Mouse (Mus musculus) embryonic facial prominence, embryonic 14.5 days (tissue): ENCODE results near the gene Smu1. TPM values are rescaled to one million over a fixed set of nuclear protein-coding genes. Genes with fewer than 3 reads are reported as not detected.

Source experiments
- ATAC-seq: fragments of 200-750 bp; cut with Nextera tagmentation; 2 replicates; pipeline ENCODE4 v1.8.0; 2017; ENCODE audit warnings: low read depth, moderate number of reproducible peaks, moderate TSS enrichment
- DNase-seq: peaks from one replicate; pipeline ENCODE4 v3.0.0-alpha.2; 2015; ENCODE audit warnings: low spot score
- H3K27ac ChIP-seq: fragments of 300-500 bp; sonication (generic); replicated peaks from 2 replicates; pipeline ENCODE4 v1.5.1; 2014; ENCODE audit warnings: low read depth, mild to moderate bottlenecking, low read length, moderate library complexity
- H3K27me3 ChIP-seq: fragments of 300-500 bp; sonication (generic); replicated peaks from 2 replicates; pipeline ENCODE4 v1.6.1; 2014; ENCODE audit warnings: low read length; ENCODE audit not compliant: control insufficient read depth, insufficient read depth
- H3K36me3 ChIP-seq: fragments of 300-500 bp; sonication (generic); 2 replicates; pipeline ENCODE4 v1.6.1; 2014; ENCODE audit warnings: low read length, mixed read lengths; ENCODE audit not compliant: control insufficient read depth, insufficient read depth
- H3K4me1 ChIP-seq: fragments of 300-500 bp; sonication (generic); 2 replicates; pipeline ENCODE4 v1.6.1; 2014; ENCODE audit warnings: antibody characterized with exemption, low read length; ENCODE audit not compliant: control insufficient read depth, insufficient read depth
- H3K4me2 ChIP-seq: fragments of 300-500 bp; sonication (generic); 2 replicates; pipeline ENCODE4 v1.6.1; 2014; ENCODE audit warnings: low read depth, mild to moderate bottlenecking, low read length, moderate library complexity, mixed read lengths
- H3K4me3 ChIP-seq: fragments of 300-500 bp; sonication (generic); 2 replicates; pipeline ENCODE4 v1.5.1; 2014; ENCODE audit warnings: low read depth, mild to moderate bottlenecking, low read length
- H3K9ac ChIP-seq: fragments of 300-500 bp; sonication (generic); 2 replicates; pipeline ENCODE4 v1.6.1; 2014; ENCODE audit warnings: low read depth, mild to moderate bottlenecking, low read length, moderate library complexity, mixed read lengths
- H3K9me3 ChIP-seq: fragments of 300-500 bp; sonication (generic); 2 replicates; pipeline ENCODE4 v1.6.1; 2016; ENCODE audit warnings: low read length; ENCODE audit not compliant: control insufficient read depth
- WGBS: fragments of 180-500 bp; shearing (Covaris S2); extraction: QIAGEN DNeasy Blood & Tissue Kit; methylation state at CpG from one replicate; pipeline ENCODE4 v1.1.7; 2014; 5-methylcytosine and 5-hydroxymethylcytosine counted together
- polyA plus RNA-seq: library from polyadenylated mRNA; unstranded; fragments of >200 nt; fragmentation: Nextera tagmentation; extraction: Ambion mirVana; gene quantifications from 2 replicates; pipeline ENCODE4 v1.2.1, GENCODE M21; 2014

Gene Smu1
- polyA plus RNA-seq, 1 experiment from 2014 or later: 126 TPM

DNA sequence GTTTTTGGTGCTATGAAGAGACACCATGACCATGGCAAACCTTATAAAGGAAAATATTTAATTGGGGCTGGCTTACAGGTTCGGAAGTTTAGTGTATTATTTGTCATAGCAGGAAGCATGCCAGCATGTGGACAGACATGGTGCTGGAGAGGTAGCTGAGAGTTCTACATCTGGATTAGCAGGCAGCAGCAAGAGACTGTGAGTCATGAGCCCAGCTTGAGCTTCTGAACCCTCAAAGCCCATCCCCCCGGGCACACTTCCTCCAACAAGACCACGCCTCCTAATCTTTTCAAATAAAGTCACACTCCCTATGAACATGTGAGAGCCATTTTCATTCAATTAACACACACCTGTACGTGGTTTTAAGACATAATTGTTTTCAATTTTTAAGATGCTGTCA, 18.7 kb upstream of the Smu1 start:
- DNase-seq: no peak
- H3K4me3 ChIP-seq: no peak overlapping the region
- H3K4me2 ChIP-seq: no peak overlapping the region
- H3K27ac ChIP-seq: no peak overlapping the region
- H3K9ac ChIP-seq: no peak overlapping the region
- H3K9me3 ChIP-seq: no peaks in the 10 kb centered on the region
- ATAC-seq: no peak
- H3K36me3 ChIP-seq: no peaks in the 10 kb centered on the region
- H3K4me1 ChIP-seq: peaks cover 22% of the 10 kb centered on the region
- H3K27me3 ChIP-seq: no peaks in the 10 kb centered on the region
- 61% methylated on average over 4 of the region's 4 CpGs for WGBS

DNA sequence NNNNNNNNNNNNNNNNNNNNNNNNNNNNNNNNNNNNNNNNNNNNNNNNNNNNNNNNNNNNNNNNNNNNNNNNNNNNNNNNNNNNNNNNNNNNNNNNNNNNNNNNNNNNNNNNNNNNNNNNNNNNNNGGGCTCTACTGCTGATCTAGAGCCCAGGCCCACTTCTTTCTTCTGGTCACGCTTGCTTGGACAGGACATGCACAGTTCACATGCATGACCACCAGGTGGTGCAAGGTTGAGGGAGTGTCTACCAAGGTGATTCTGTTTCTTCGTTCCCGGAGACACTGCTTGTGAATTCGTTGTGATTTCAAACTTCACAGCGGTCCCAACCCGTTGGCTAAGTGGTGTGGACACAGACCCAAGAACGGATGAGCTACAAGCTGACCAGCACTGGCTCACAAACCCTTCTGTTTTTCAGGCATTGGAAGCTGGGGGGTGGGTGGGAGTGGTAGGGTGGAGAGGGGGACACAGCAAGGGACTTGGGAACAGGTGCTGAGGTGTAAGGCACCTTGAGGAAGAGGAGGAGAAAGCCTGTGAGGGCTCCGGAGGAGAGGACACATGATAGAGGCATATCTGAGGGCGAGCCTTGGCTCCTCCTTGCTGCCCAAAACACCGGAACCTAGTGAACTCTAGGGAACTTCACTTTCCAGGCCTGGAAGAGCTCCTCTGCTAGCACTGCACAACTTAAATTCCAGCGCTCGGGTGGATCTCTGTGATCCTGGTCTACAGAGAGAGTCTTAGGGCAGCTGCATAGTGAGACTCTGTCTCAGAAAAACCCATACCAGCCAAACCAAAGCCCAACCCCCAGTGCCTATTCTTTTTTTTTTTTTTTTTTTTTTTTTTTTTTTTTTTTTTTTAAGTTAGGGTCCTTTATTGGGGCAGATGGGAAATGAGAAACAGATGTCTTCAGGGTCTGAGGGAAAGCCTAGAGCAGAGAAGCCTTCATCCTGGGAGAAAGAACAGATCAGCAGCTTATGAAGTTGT, 16.8 kb upstream of the Smu1 start:
- Histone ChIP-seq H3K27ac (peak overlapping the region; percentile 81), H3K9ac (0 out of 2 replicates have a peak overlapping the region, but pooled peaks have one; percentile 39), H3K4me2 (peak overlapping the region; percentile 46), H3K4me3 (peak overlapping the region; percentile 17; the same call in 1 of the 2 replicates), H3K4me1 (peaks cover 19% of the 10 kb centered on the region), H3K9me3 (no peaks in the 10 kb centered on the region), H3K36me3 (no peaks in the 10 kb centered on the region), H3K27me3 (no peaks in the 10 kb centered on the region)
- 5% methylated on average over 12 of the region's 12 CpGs for WGBS
- ATAC-seq (peak; percentile 60), DNase-seq (peak; percentile 86)

DNA sequence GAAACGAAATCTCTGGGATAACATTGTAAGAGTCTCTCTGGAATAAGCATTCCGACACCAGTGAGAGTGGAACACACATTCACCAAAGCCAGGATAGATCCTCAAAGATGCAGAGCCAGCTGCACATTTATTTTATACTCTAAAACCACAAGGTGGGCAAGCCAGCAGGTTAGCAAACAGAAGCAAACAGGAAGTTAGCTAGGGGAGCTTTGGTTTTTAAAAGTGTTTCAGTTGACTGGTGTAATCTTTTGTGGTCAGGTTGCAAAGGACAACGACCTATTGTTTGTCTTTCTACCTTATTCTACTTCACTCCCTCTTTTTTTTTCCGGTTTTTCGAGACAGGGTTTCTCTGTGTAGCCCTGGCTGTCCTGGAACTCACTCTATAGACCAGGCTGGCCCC, 2.2 kb upstream of the Smu1 start:
- H3K36me3 ChIP-seq: peaks cover 13% of the 10 kb centered on the region
- 0 out of 2 replicates have a peak, but pooled peaks cover 3% of the 10 kb centered on the region for H3K4me1 ChIP-seq
- DNase-seq (no peak), ATAC-seq (no peak)
- no peak overlapping the region for H3K4me2 ChIP-seq
- H3K27ac ChIP-seq: no peak overlapping the region
- no peaks in the 10 kb centered on the region; the same call in 1 of the 2 replicates for H3K27me3 ChIP-seq
- H3K9ac ChIP-seq: no peak overlapping the region
- WGBS: 54% methylated on average over 5 of the region's 5 CpGs
- H3K9me3 ChIP-seq: no peaks in the 10 kb centered on the region
- no peak overlapping the region for H3K4me3 ChIP-seq

DNA sequence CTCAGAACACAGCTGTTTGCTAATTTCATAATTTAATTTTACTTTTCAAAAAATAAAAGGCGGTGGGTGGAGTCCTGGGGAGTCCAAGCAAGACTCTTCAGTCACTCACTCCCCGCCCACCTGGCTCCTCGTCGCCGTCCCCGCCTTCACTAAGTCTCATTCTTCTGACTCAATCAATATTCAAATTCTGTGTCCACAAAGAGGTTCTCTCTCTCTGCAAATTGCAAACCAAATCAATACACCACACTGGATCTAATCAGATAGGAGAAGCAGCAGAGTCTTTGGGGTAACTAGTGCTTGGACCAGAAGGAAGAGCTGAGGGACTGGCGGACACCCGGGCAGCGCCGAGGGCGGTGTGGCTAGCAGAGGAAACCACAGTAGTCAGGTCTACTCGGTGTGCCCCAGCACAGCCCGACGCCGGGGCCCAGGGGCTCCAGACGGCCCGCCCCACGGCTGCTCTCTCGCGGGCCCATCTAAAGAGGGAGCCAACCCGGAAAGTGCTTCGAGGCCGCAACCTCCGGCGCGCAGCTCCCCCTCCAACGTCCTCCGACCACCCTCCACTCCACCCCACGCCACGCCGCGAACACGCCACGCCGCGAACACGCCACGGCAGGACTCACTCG, 455 bp downstream of the Smu1 start:
- peak; percentile 84 for ATAC-seq
- WGBS: under 1% methylated on average over 25 of the region's 39 CpGs
- peak overlapping the region; percentile 77 for H3K4me2 ChIP-seq

DNA sequence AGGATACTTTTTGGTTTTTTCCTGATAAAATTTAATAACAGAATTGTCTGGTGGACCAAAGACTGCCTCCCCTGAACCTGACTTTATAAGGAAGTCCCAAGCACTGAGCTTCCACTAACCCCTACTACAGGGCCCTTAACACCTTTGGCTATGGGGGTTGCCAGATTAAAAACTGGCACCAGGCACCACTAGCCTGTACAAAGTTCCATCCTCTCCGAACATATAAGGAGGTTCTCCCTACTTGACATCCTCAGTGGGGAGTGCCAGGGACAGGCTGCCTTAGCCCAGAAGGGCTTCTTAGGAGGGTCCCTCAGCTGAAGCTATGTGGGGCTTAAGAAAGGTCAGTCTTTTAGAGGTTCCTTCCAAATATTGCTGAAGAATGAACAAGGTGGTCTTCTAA, 22.4 kb downstream of the Smu1 start:
- H3K36me3 ChIP-seq: peaks cover 85% of the 10 kb centered on the region
- H3K27me3 ChIP-seq: no peaks in the 10 kb centered on the region
- DNase-seq (no peak), ATAC-seq (no peak)
- H3K4me3 ChIP-seq: no peak overlapping the region
- H3K9ac ChIP-seq: no peak overlapping the region
- no peaks in the 10 kb centered on the region for H3K4me1 ChIP-seq
- no peaks in the 10 kb centered on the region for H3K9me3 ChIP-seq
- no peak overlapping the region for H3K27ac ChIP-seq
- 65% methylated on average over 1 of the region's 1 CpGs for WGBS
- H3K4me2 ChIP-seq: no peak overlapping the region

More for the DNA sequence above, 455 bp downstream of the Smu1 start:
- H3K36me3 ChIP-seq: peaks cover 38% of the 10 kb centered on the region
- H3K9ac ChIP-seq: peak overlapping the region; percentile 97
- no peak for DNase-seq
- no peaks in the 10 kb centered on the region; the same call in 1 of the 2 replicates for H3K27me3 ChIP-seq
- no peaks in the 10 kb centered on the region for H3K9me3 ChIP-seq
- H3K27ac ChIP-seq: no peak overlapping the region; the same call in 1 of the 2 replicates
- H3K4me3 ChIP-seq: peak overlapping the region; percentile 97
- H3K4me1 ChIP-seq: 0 out of 2 replicates have a peak, but pooled peaks cover 3% of the 10 kb centered on the region

DNA sequence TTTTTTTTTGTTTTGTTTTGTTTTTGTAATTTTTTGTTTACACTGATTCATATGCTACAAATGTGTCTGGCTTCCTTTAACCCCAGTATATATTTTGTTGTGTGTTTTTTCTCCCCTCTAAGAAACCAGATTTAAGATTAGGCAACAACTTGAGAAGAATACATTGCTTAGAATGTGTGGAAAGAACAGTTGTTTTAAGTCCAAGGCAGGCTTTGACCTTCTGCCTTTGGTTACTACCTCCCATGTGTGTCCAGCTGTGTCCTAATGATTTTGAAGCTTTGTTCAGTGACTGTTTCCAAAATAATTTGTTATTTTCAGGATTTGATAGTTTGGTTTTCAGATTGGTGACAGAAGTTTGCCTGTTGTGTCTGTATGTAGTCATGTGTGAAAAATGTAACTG, 26.5 kb downstream of the Smu1 start:
- ATAC-seq (no peak), DNase-seq (no peak)
- Histone ChIP-seq H3K9me3 (no peaks in the 10 kb centered on the region), H3K4me1 (no peaks in the 10 kb centered on the region), H3K9ac (no peak overlapping the region), H3K4me2 (no peak overlapping the region), H3K27ac (no peak overlapping the region), H3K27me3 (no peaks in the 10 kb centered on the region), H3K4me3 (no peak overlapping the region), H3K36me3 (peaks cover 92% of the 10 kb centered on the region)

DNA sequence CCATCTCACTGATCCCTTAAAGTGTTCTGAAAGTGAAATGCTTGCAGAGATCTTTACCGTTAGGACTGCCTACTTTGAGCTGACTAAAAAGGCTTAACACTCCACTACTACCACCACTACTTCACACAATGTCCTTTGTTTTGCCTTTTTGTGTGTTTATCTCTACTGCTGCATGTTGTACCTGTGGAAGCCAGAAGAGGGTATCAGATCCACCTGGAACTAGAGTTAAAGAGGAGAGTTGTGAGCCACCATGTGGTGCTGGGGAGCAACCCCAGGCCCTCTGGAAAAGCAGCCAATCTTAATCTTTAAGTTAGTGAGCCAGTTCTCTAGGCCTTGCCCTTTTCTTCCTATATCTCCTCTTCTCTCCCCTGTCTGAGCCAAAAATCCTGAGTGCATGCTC, 30.5 kb downstream of the Smu1 start:
- H3K4me3 ChIP-seq: no peak overlapping the region
- H3K27ac ChIP-seq: no peak overlapping the region
- ATAC-seq: no peak
- DNase-seq: no peak
- H3K9ac ChIP-seq: no peak overlapping the region
- peaks cover 18% of the 10 kb centered on the region for H3K4me1 ChIP-seq
- peaks cover 87% of the 10 kb centered on the region for H3K36me3 ChIP-seq
- no peak overlapping the region for H3K4me2 ChIP-seq
- H3K9me3 ChIP-seq: no peaks in the 10 kb centered on the region
- no peaks in the 10 kb centered on the region for H3K27me3 ChIP-seq
- 88% methylated on average over 1 of the region's 1 CpGs for WGBS

DNA sequence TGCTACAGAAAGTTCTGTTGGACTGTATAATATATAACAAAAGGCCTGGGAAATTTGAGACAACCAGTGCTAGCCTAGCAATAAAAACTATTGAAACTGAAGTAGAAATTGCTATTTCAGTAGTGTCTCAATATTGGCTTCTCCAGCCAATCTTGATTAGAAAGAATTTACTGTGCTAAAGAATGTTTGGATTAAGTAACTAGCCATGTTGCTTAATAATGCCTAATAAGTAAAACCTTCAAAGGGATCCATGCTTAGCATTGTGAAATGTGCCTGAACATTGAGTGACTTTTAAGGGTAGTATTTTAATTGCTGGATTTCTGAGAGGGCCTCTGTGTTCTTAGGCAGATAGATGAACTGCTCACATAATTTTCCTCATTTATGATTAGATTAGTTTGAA, 32.2 kb downstream of the Smu1 start:
- Histone ChIP-seq H3K4me1 (peaks cover 31% of the 10 kb centered on the region), H3K4me2 (0 out of 2 replicates have a peak overlapping the region, but pooled peaks have one; percentile 87), H3K9me3 (no peaks in the 10 kb centered on the region), H3K4me3 (no peak overlapping the region), H3K27ac (no peak overlapping the region), H3K27me3 (no peaks in the 10 kb centered on the region), H3K36me3 (peaks cover 70% of the 10 kb centered on the region), H3K9ac (no peak overlapping the region)
- ATAC-seq: no peak
- DNase-seq: no peak
